ENCODE assay signal across 11 mouse cellular contexts in the genomic region with DNA sequence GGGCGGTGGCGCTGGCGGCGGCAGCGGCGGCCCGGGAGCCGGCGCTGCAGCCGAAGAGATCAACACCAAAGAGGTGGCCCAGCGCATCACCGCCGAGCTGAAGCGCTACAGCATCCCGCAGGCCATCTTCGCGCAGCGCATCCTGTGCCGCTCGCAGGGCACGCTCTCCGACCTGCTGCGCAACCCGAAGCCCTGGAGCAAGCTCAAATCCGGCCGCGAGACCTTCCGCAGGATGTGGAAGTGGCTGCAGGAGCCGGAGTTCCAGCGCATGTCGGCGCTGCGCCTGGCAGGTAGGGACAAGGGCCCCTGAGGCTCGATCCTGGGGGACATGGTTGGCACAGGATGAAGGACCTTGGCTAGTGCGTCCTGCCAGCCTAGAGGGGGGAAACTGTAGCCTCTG. TPM values are rescaled to one million over a fixed set of nuclear protein-coding genes. Genes with fewer than 3 reads are reported as not detected.
DNase-seq lines count a peak whose midpoint lies in the region; ATAC-seq lines count a peak whose summit lies in the region.
"Had no signal": no experiment of that assay in that cellular context is flagged by ENCODE, and none has a peak within 500 bp of the region (broad histone marks: within the 10 kb centered on the region; RNA-seq: fewer than 3 reads in every experiment).

No protein-coding gene starts in this region.

- no peak for ATAC-seq in kidney, embryonic 15.5 days (replicated peaks; ENCODE audit: low FRiP score)
- ATAC-seq in neural tube, embryonic 12.5 days (ENCODE audit: low FRiP score, low read depth) = no peak

- intact Hi-C loops in gastrocnemius, postnatal 14 days (cut with DNase I; ENCODE audit: low total_unique reads) = no loop called here

- no peak for DNase-seq in kidney, adult 18-20 months
- no peak for DNase-seq in forebrain, embryonic 10.5 days (ENCODE audit: extremely low spot score, low spot score)
- DNase-seq in limb, embryonic 10.5 days (ENCODE audit: low spot score) = peak; percentile 59
- no peak for DNase-seq in Muller cell, postnatal 12 days (ENCODE audit: inconsistent ontology term)
- DNase-seq in gastrocnemius, postnatal 14 days = no peak
- DNase-seq in adrenal gland, postnatal 14 days = no peak
- DNase-seq: cerebellum, adult 8-10 months; layer of hippocampus, adult 9-11 months had no signal

- peak overlapping the region; percentile 69 for H3K4me2 ChIP-seq in kidney, embryonic 15.5 days
- H3K4me2 ChIP-seq in neural tube, embryonic 12.5 days (replicated peaks) = peak overlapping the region; percentile 63

- H3K4me1 ChIP-seq in kidney, embryonic 15.5 days = peaks cover 36% of the 10 kb centered on the region
- H3K4me1 ChIP-seq in forebrain, embryonic 10.5 days = peaks cover 55% of the 10 kb centered on the region
- H3K4me1 ChIP-seq in limb, embryonic 10.5 days = peaks cover 41% of the 10 kb centered on the region
- peaks cover 18% of the 10 kb centered on the region for H3K4me1 ChIP-seq in neural tube, embryonic 12.5 days

- WGBS in kidney, embryonic 15.5 days = 0% methylated on average over 35 of the region's 35 CpGs
- WGBS in forebrain, embryonic 10.5 days = 3% methylated on average over 35 of the region's 35 CpGs
- 6% methylated on average over 35 of the region's 35 CpGs for WGBS in limb, embryonic 10.5 days
- 1% methylated on average over 35 of the region's 35 CpGs for WGBS in neural tube, embryonic 12.5 days

- H3K9me3 ChIP-seq in kidney, embryonic 15.5 days (replicated peaks) = no peaks in the 10 kb centered on the region
- H3K9me3 ChIP-seq in forebrain, embryonic 10.5 days = no peaks in the 10 kb centered on the region
- no peaks in the 10 kb centered on the region for H3K9me3 ChIP-seq in limb, embryonic 10.5 days (replicated peaks)
- H3K9me3 ChIP-seq in neural tube, embryonic 12.5 days = no peaks in the 10 kb centered on the region

- H3K27me3 ChIP-seq in kidney, embryonic 15.5 days = peaks cover 100% of the 10 kb centered on the region
- peaks cover 100% of the 10 kb centered on the region for H3K27me3 ChIP-seq in forebrain, embryonic 10.5 days (ENCODE audit: poor library complexity, severe bottlenecking)
- peaks cover 100% of the 10 kb centered on the region for H3K27me3 ChIP-seq in limb, embryonic 10.5 days (ENCODE audit: low read depth, poor library complexity, severe bottlenecking)
- peaks cover 99% of the 10 kb centered on the region for H3K27me3 ChIP-seq in neural tube, embryonic 12.5 days (replicated peaks)

- H3K9ac ChIP-seq in kidney, embryonic 15.5 days = no peak overlapping the region
- H3K9ac ChIP-seq in neural tube, embryonic 12.5 days = peak overlapping the region; percentile 38; the same call in 1 of the 2 replicates

- no peak overlapping the region for H3K27ac ChIP-seq in kidney, embryonic 15.5 days
- H3K27ac ChIP-seq in forebrain, embryonic 10.5 days = no peak overlapping the region
- no peak overlapping the region for H3K27ac ChIP-seq in limb, embryonic 10.5 days
- no peak overlapping the region for H3K27ac ChIP-seq in neural tube, embryonic 12.5 days

- peak overlapping the region; percentile 43 for H3K4me3 ChIP-seq in kidney, embryonic 15.5 days (replicated peaks)
- H3K4me3 ChIP-seq in forebrain, embryonic 10.5 days = peak overlapping the region; percentile 49
- peak overlapping the region; percentile 49 for H3K4me3 ChIP-seq in limb, embryonic 10.5 days
- H3K4me3 ChIP-seq in neural tube, embryonic 12.5 days = peak overlapping the region; percentile 39

- no peaks in the 10 kb centered on the region for H3K36me3 ChIP-seq in kidney, embryonic 15.5 days
- H3K36me3 ChIP-seq in forebrain, embryonic 10.5 days (replicated peaks) = no peaks in the 10 kb centered on the region
- H3K36me3 ChIP-seq in limb, embryonic 10.5 days = no peaks in the 10 kb centered on the region
- H3K36me3 ChIP-seq in neural tube, embryonic 12.5 days = no peaks in the 10 kb centered on the region

RNA-seq across cellular contexts. Expression of a gene that starts 1.3 kb away (rescaled TPM):
- not detected in 2 replicates for polyA plus RNA-seq in kidney, embryonic 15.5 days (2015; fragmentation: Nextera tagmentation; extraction: Ambion mirVana)
- 0.05 and 0.07 TPM in 2 replicates for polyA plus RNA-seq in forebrain, embryonic 10.5 days (2016; fragmentation: Nextera tagmentation; extraction: Ambion mirVana)
- polyA plus RNA-seq in limb, embryonic 10.5 days (2016; fragmentation: Nextera tagmentation; extraction: Ambion mirVana) = not detected in 2 replicates
- 1.0 and 1.2 TPM in 2 replicates for polyA plus RNA-seq in neural tube, embryonic 12.5 days (2016; fragmentation: Nextera tagmentation; extraction: Ambion mirVana)
- not detected for total RNA-seq in gastrocnemius, postnatal 14 days (2021)
- total RNA-seq in adrenal gland, postnatal 14 days (2021) = not detected in 2 replicates
- polyA plus RNA-seq: spleen, adult 2 months had no signal

RNA-seq across cellular contexts. Expression of a gene that starts 43.0 kb away (rescaled TPM):
- polyA plus RNA-seq in kidney, embryonic 15.5 days (2015; fragmentation: Nextera tagmentation; extraction: Ambion mirVana) = 0.23 TPM in 2 replicates
- 0.51 and 0.71 TPM in 2 replicates for polyA plus RNA-seq in forebrain, embryonic 10.5 days (2016; fragmentation: Nextera tagmentation; extraction: Ambion mirVana)
- polyA plus RNA-seq in limb, embryonic 10.5 days (2016; fragmentation: Nextera tagmentation; extraction: Ambion mirVana) = 0.26 and 0.53 TPM in 2 replicates
- polyA plus RNA-seq in neural tube, embryonic 12.5 days (2016; fragmentation: Nextera tagmentation; extraction: Ambion mirVana) = 1.0 TPM in 2 replicates
- total RNA-seq in gastrocnemius, postnatal 14 days (2021) = not detected
- total RNA-seq in adrenal gland, postnatal 14 days (2021) = 0.19 TPM in 2 replicates
